Mouse (Mus musculus) stomach, embryonic 14.5 days (tissue): Measurements from ENCODE around the gene Gusb. TPM values are rescaled to one million over a fixed set of nuclear protein-coding genes. Genes with fewer than 3 reads are reported as not detected.

ENCODE experiments used
- ATAC-seq: fragments of 200-750 bp; cut with Nextera tagmentation; 2 replicates; pipeline ENCODE4 v1.8.0; 2017; ENCODE audit warnings: low read depth, moderate TSS enrichment; ENCODE audit not compliant: insufficient number of reproducible peaks, insufficient read depth, low FRiP score
- H3K27ac ChIP-seq: fragments of 300-500 bp; sonication (generic); 2 replicates; pipeline ENCODE4 v1.5.1; 2014; ENCODE audit warnings: mild to moderate bottlenecking, low read length, moderate library complexity, mixed read lengths
- H3K27me3 ChIP-seq: fragments of 300-500 bp; sonication (generic); 2 replicates; pipeline ENCODE4 v1.6.1; 2014; ENCODE audit warnings: low read length, control low read depth, mixed read lengths; ENCODE audit not compliant: control insufficient read depth, insufficient read depth
- H3K36me3 ChIP-seq: fragments of 300-500 bp; sonication (generic); 2 replicates; pipeline ENCODE4 v1.6.1; 2014; ENCODE audit warnings: mild to moderate bottlenecking, control low read depth, low read length, moderate library complexity, mixed read lengths; ENCODE audit not compliant: control insufficient read depth, insufficient read depth
- H3K4me1 ChIP-seq: fragments of 300-500 bp; sonication (generic); 2 replicates; pipeline ENCODE4 v1.6.1; 2014; ENCODE audit warnings: low read length, control low read depth, mixed read lengths; ENCODE audit not compliant: control insufficient read depth, insufficient read depth
- H3K4me2 ChIP-seq: fragments of 300-500 bp; sonication (generic); replicated peaks from 2 replicates; pipeline ENCODE4 v1.6.1; 2014; ENCODE audit warnings: low read depth, low read length, control low read depth
- H3K4me3 ChIP-seq: fragments of 300-500 bp; sonication (generic); 2 replicates; pipeline ENCODE4 v1.5.1; 2014; ENCODE audit warnings: low read depth, low read length, control low read depth
- H3K9ac ChIP-seq: fragments of 300-500 bp; sonication (generic); replicated peaks from 2 replicates; pipeline ENCODE4 v1.6.1; 2014; ENCODE audit warnings: low read depth, mild to moderate bottlenecking, control low read depth, low read length, moderate library complexity, mixed read lengths
- H3K9me3 ChIP-seq: fragments of 300-500 bp; sonication (generic); 2 replicates; pipeline ENCODE4 v1.6.1; 2016; ENCODE audit warnings: low read depth, low read length, control low read depth; ENCODE audit not compliant: control insufficient read depth
- WGBS: fragments of 180-500 bp; shearing (Covaris S2); extraction: QIAGEN DNeasy Blood & Tissue Kit; methylation state at CpG from one replicate; pipeline ENCODE4 v1.1.7; 2014; 5-methylcytosine and 5-hydroxymethylcytosine counted together
- polyA plus RNA-seq: library from polyadenylated mRNA; unstranded; fragments of >200 nt; fragmentation: Nextera tagmentation; extraction: Ambion mirVana; gene quantifications from 2 replicates; pipeline ENCODE4 v1.2.1, GENCODE M21; 2014

The Gusb gene
- polyA plus RNA-seq, 1 experiment from 2014 or later: 71.4 TPM

GRCm38 (mm10) chr5:129974866-129975311, 28.0 kb downstream of the Gusb start:
- peak; percentile 23; the same call in 1 of the 2 replicates for ATAC-seq
- Histone ChIP-seq H3K4me3 (no peak overlapping the region), H3K4me2 (no peak overlapping the region), H3K27ac (no peak overlapping the region), H3K27me3 (no peaks in the 10 kb centered on the region), H3K36me3 (no peaks in the 10 kb centered on the region), H3K9ac (no peak overlapping the region), H3K9me3 (no peaks in the 10 kb centered on the region), H3K4me1 (no peaks in the 10 kb centered on the region)
- WGBS: 57% methylated on average over 4 of the region's 4 CpGs

GRCm38 (mm10) chr5:129974354-129974753, 28.5 kb downstream of the Gusb start:
- no peaks in the 10 kb centered on the region for H3K9me3 ChIP-seq
- no peak overlapping the region for H3K27ac ChIP-seq
- no peak for ATAC-seq
- 95% methylated on average over 4 of the region's 4 CpGs for WGBS
- H3K4me1 ChIP-seq: no peaks in the 10 kb centered on the region
- no peak overlapping the region for H3K9ac ChIP-seq
- no peaks in the 10 kb centered on the region for H3K36me3 ChIP-seq
- H3K4me2 ChIP-seq: no peak overlapping the region
- no peaks in the 10 kb centered on the region for H3K27me3 ChIP-seq
- H3K4me3 ChIP-seq: no peak overlapping the region

GRCm38 (mm10) chr5:129971491-129971890, 31.4 kb downstream of the Gusb start:
- 85% methylated on average over 4 of the region's 4 CpGs for WGBS
- no peak overlapping the region for H3K27ac ChIP-seq
- ATAC-seq: no peak

GRCm38 (mm10) chr5:129968417-129968816, 34.4 kb downstream of the Gusb start:
- 79% methylated on average over 7 of the region's 7 CpGs for WGBS
- no peak overlapping the region for H3K27ac ChIP-seq
- no peak overlapping the region for H3K4me3 ChIP-seq
- H3K9ac ChIP-seq: no peak overlapping the region
- H3K4me1 ChIP-seq: no peaks in the 10 kb centered on the region
- no peak overlapping the region for H3K4me2 ChIP-seq
- H3K27me3 ChIP-seq: no peaks in the 10 kb centered on the region
- no peaks in the 10 kb centered on the region for H3K36me3 ChIP-seq
- no peak for ATAC-seq
- H3K9me3 ChIP-seq: no peaks in the 10 kb centered on the region

More at GRCm38 (mm10) chr5:129971491-129971890, 31.4 kb downstream of the Gusb start:
- Histone ChIP-seq H3K4me3 (no peak overlapping the region), H3K4me2 (no peak overlapping the region), H3K9me3 (no peaks in the 10 kb centered on the region), H3K9ac (no peak overlapping the region), H3K4me1 (no peaks in the 10 kb centered on the region), H3K36me3 (no peaks in the 10 kb centered on the region), H3K27me3 (no peaks in the 10 kb centered on the region)

- no peaks in the 10 kb centered on the region for H3K4me1 ChIP-seq
- H3K27me3 ChIP-seq: no peaks in the 10 kb centered on the region
- no peak overlapping the region for H3K27ac ChIP-seq
- no peaks in the 10 kb centered on the region for H3K9me3 ChIP-seq
- no peak overlapping the region for H3K9ac ChIP-seq
- no peak overlapping the region for H3K4me2 ChIP-seq
- H3K4me3 ChIP-seq: no peak overlapping the region
- 94% methylated on average over 3 of the region's 3 CpGs for WGBS
- ATAC-seq: no peak
- no peaks in the 10 kb centered on the region for H3K36me3 ChIP-seq
These were observed 36.4 kb downstream of the Gusb start for GRCm38 (mm10) chr5:129966448-129966847.

GRCm38 (mm10) chr5:129963224-129963623, 39.6 kb downstream of the Gusb start:
- Histone ChIP-seq H3K27ac (no peak overlapping the region), H3K9me3 (no peaks in the 10 kb centered on the region), H3K36me3 (no peaks in the 10 kb centered on the region), H3K9ac (no peak overlapping the region), H3K4me3 (no peak overlapping the region), H3K4me1 (no peaks in the 10 kb centered on the region), H3K27me3 (no peaks in the 10 kb centered on the region), H3K4me2 (no peak overlapping the region)
- 74% methylated on average over 4 of the region's 4 CpGs for WGBS
- no peak for ATAC-seq

GRCm38 (mm10) chr5:129955792-129956191, 47.1 kb downstream of the Gusb start:
- WGBS: 90% methylated on average over 6 of the region's 6 CpGs
- H3K9ac ChIP-seq: no peak overlapping the region
- H3K4me1 ChIP-seq: no peaks in the 10 kb centered on the region
- H3K4me3 ChIP-seq: no peak overlapping the region
- no peaks in the 10 kb centered on the region for H3K9me3 ChIP-seq
- H3K4me2 ChIP-seq: no peak overlapping the region
- H3K27me3 ChIP-seq: no peaks in the 10 kb centered on the region
- no peaks in the 10 kb centered on the region for H3K36me3 ChIP-seq
- H3K27ac ChIP-seq: no peak overlapping the region
- peak; percentile 42; the same call in 1 of the 2 replicates for ATAC-seq

- no peaks in the 10 kb centered on the region for H3K36me3 ChIP-seq
- no peaks in the 10 kb centered on the region for H3K9me3 ChIP-seq
- no peak for ATAC-seq
- no peaks in the 10 kb centered on the region for H3K4me1 ChIP-seq
- H3K27me3 ChIP-seq: no peaks in the 10 kb centered on the region
- H3K4me3 ChIP-seq: no peak overlapping the region
- 87% methylated on average over 5 of the region's 5 CpGs for WGBS
- H3K27ac ChIP-seq: no peak overlapping the region
- no peak overlapping the region for H3K4me2 ChIP-seq
- no peak overlapping the region for H3K9ac ChIP-seq
These were observed 48.2 kb downstream of the Gusb start for GRCm38 (mm10) chr5:129954473-129955254.

GRCm38 (mm10) chr5:129952143-129952542, 50.7 kb downstream of the Gusb start:
- WGBS: 87% methylated on average over 4 of the region's 4 CpGs
- no peak for ATAC-seq
- Histone ChIP-seq H3K9ac (no peak overlapping the region), H3K27ac (no peak overlapping the region), H3K36me3 (no peaks in the 10 kb centered on the region), H3K27me3 (no peaks in the 10 kb centered on the region), H3K4me1 (no peaks in the 10 kb centered on the region), H3K4me2 (no peak overlapping the region), H3K4me3 (no peak overlapping the region), H3K9me3 (no peaks in the 10 kb centered on the region)
